Mouse (Mus musculus) CH12.LX (cell line): ENCODE results near the gene Angel2. TPM values are rescaled to one million over a fixed set of nuclear protein-coding genes. Genes with fewer than 3 reads are reported as not detected.

Source experiments
- DNase-seq: peaks from one replicate; pipeline ENCODE4 v3.0.0-alpha.2; 2013; ENCODE audit errors: extremely low read depth
- H3K27ac ChIP-seq: 2 replicates; pipeline ENCODE4 v1.5.1; 2012; ENCODE audit warnings: low read depth, mild to moderate bottlenecking, control low read depth, moderate library complexity; ENCODE audit not compliant: insufficient read depth
- H3K27me3 ChIP-seq: replicated peaks from 2 replicates; pipeline ENCODE3; 2012; ENCODE audit warnings: inconsistent platforms
- H3K36me3 ChIP-seq, 2 experiments: replicated peaks in 1 of 2; 2 replicates each; pipeline versions ENCODE3 to v1.6.1; 2012; ENCODE audit warnings: inconsistent platforms in 1 of 2, low read length in 1 of 2, mild to moderate bottlenecking in 1 of 2, mixed read lengths in 1 of 2, moderate library complexity in 1 of 2; ENCODE audit not compliant: control insufficient read depth in 1 of 2, insufficient read depth in 1 of 2
- H3K4me1 ChIP-seq, 2 experiments: 2 replicates each; pipeline ENCODE4 v1.6.1; 2012; ENCODE audit warnings: inconsistent platforms in 1 of 2, moderate library complexity in 1 of 2; ENCODE audit not compliant: insufficient read depth in 2 of 2, control insufficient read depth in 1 of 2
- H3K4me2 ChIP-seq: 2 replicates; pipeline ENCODE4 v1.6.1; 2012; ENCODE audit warnings: low read depth, mild to moderate bottlenecking, control low read depth; ENCODE audit not compliant: poor library complexity, insufficient read depth, severe bottlenecking
- H3K4me3 ChIP-seq, 3 experiments: fragments of 150-350 bp in 1 of 3; sonication (generic) in 1 of 3; replicated peaks in 1 of 3; 2 replicates each; pipeline versions ENCODE3 to v1.5.1; 2011 to 2012; ENCODE audit warnings: low read depth in 2 of 3, low read length in 2 of 3, mild to moderate bottlenecking in 2 of 3, moderate library complexity in 2 of 3, control low read depth in 1 of 3, improper control_type of control experiment in 1 of 3, inconsistent platforms in 1 of 3, mixed read lengths in 1 of 3; ENCODE audit not compliant: poor library complexity in 1 of 3
- H3K79me2 ChIP-seq: replicated peaks from 2 replicates; pipeline ENCODE4 v1.6.1; 2012; ENCODE audit warnings: mild to moderate bottlenecking, moderate library complexity; ENCODE audit not compliant: control insufficient read depth, poor library complexity, insufficient read depth, severe bottlenecking; ENCODE audit errors: extremely low read depth
- H3K9ac ChIP-seq: 2 replicates; pipeline ENCODE4 v1.6.1; 2012; ENCODE audit warnings: low read depth, mild to moderate bottlenecking, control low read depth, moderate library complexity; ENCODE audit not compliant: insufficient read depth
- H3K9me3 ChIP-seq: replicated peaks from 2 replicates; pipeline ENCODE3; 2012; ENCODE audit warnings: low read length, inconsistent platforms, mixed read lengths
- BHLHE40 ChIP-seq: IDR thresholded peaks from 2 replicates; pipeline ENCODE4 v1.6.1; 2011; ENCODE audit warnings: mild to moderate bottlenecking, low read depth, low read length, improper control_type of control experiment
- CHD1 ChIP-seq: IDR thresholded peaks from 2 replicates; pipeline ENCODE4 v1.6.1; 2012; ENCODE audit warnings: low read depth, low read length, improper control_type of control experiment, inconsistent platforms
- CHD2 ChIP-seq: IDR thresholded peaks from 2 replicates; pipeline ENCODE4 v1.6.1; 2011; ENCODE audit warnings: low read length, improper control_type of control experiment
- CTCF ChIP-seq, 2 experiments: IDR thresholded peaks in 1 of 2; conservative IDR thresholded peaks in 1 of 2; 2 replicates each; pipeline ENCODE4 v1.5.1; 2011 to 2012; ENCODE audit warnings: low read depth in 2 of 2, low read length in 2 of 2, improper control_type of control experiment in 1 of 2, inconsistent platforms in 1 of 2, mild to moderate bottlenecking in 1 of 2, moderate library complexity in 1 of 2
- EP300 ChIP-seq: IDR thresholded peaks from 2 replicates; pipeline ENCODE4 v1.6.1; 2011; ENCODE audit warnings: low read length, improper control_type of control experiment
- ETS1 ChIP-seq: conservative IDR thresholded peaks from 2 replicates; pipeline ENCODE4 v1.6.1; 2012; ENCODE audit warnings: low read depth, mild to moderate bottlenecking, inconsistent platforms, low read length, improper control_type of control experiment, moderate library complexity
- GABPA ChIP-seq: IDR thresholded peaks from 2 replicates; pipeline ENCODE4 v1.6.1; 2012; ENCODE audit warnings: low read depth, low read length, improper control_type of control experiment, inconsistent platforms; ENCODE audit not compliant: insufficient replicate concordance
- HCFC1 ChIP-seq: IDR thresholded peaks from 2 replicates; pipeline ENCODE4 v1.6.1; 2012; ENCODE audit warnings: low read depth, mild to moderate bottlenecking, inconsistent platforms, low read length, improper control_type of control experiment
- JUND ChIP-seq: conservative IDR thresholded peaks from 2 replicates; pipeline ENCODE4 v1.6.1; 2011; ENCODE audit warnings: low read depth, low read length, improper control_type of control experiment
- KAT2A ChIP-seq: IDR thresholded peaks from 2 replicates; pipeline ENCODE4 v1.6.1; 2012; ENCODE audit warnings: low read length, improper control_type of control experiment, inconsistent platforms; ENCODE audit not compliant: insufficient replicate concordance
- MEF2A ChIP-seq: IDR thresholded peaks from 2 replicates; pipeline ENCODE4 v1.6.1; 2014; ENCODE audit warnings: low read depth, mild to moderate bottlenecking, inconsistent platforms, low read length, improper control_type of control experiment, borderline replicate concordance
- MXI1 ChIP-seq: IDR thresholded peaks from 2 replicates; pipeline ENCODE4 v1.6.1; 2011; ENCODE audit warnings: mild to moderate bottlenecking, low read depth, low read length, improper control_type of control experiment
- MYC ChIP-seq: IDR thresholded peaks from 2 replicates; pipeline ENCODE4 v1.6.1; 2011; ENCODE audit warnings: low read depth, mild to moderate bottlenecking, improper control_type of control experiment, low read length
- NELFE ChIP-seq: IDR thresholded peaks from 2 replicates; pipeline ENCODE4 v1.6.1; 2011; ENCODE audit warnings: low read depth, low read length, improper control_type of control experiment
- NRF1 ChIP-seq: IDR thresholded peaks from 2 replicates; pipeline ENCODE4 v1.6.1; 2014; ENCODE audit warnings: low read depth, mild to moderate bottlenecking, inconsistent platforms, low read length, improper control_type of control experiment, moderate library complexity
- POLR2A ChIP-seq: IDR thresholded peaks from 2 replicates; pipeline ENCODE4 v1.6.1; 2011; ENCODE audit warnings: low read depth, mild to moderate bottlenecking, improper control_type of control experiment, low read length
- POLR2AphosphoS2 ChIP-seq: IDR thresholded peaks from 2 replicates; pipeline ENCODE4 v1.6.1; 2011; ENCODE audit warnings: low read depth, low read length, improper control_type of control experiment
- RAD21 ChIP-seq: IDR thresholded peaks from 2 replicates; pipeline ENCODE4 v1.6.1; 2011; ENCODE audit warnings: low read depth, mild to moderate bottlenecking, low read length, improper control_type of control experiment, moderate library complexity
- RCOR1 ChIP-seq: conservative IDR thresholded peaks from 2 replicates; pipeline ENCODE4 v1.6.1; 2012; ENCODE audit warnings: low read depth, mild to moderate bottlenecking, inconsistent platforms, low read length, improper control_type of control experiment
- SIN3A ChIP-seq: IDR thresholded peaks from 2 replicates; pipeline ENCODE4 v1.6.1; 2012; ENCODE audit warnings: low read length, improper control_type of control experiment, inconsistent platforms
- SMC3 ChIP-seq: IDR thresholded peaks from 2 replicates; pipeline ENCODE4 v1.6.1; 2011; ENCODE audit warnings: low read depth, low read length, improper control_type of control experiment
- TBP ChIP-seq: conservative IDR thresholded peaks from 2 replicates; pipeline ENCODE4 v1.6.1; 2011; ENCODE audit warnings: low read depth, low read length, improper control_type of control experiment
- UBTF ChIP-seq: IDR thresholded peaks from 2 replicates; pipeline ENCODE4 v1.6.1; 2012; ENCODE audit warnings: low read depth, mild to moderate bottlenecking, inconsistent platforms, low read length, improper control_type of control experiment, moderate library complexity
- USF1 ChIP-seq: IDR thresholded peaks from 2 replicates; pipeline ENCODE4 v1.6.1; 2014; ENCODE audit warnings: low read depth, mild to moderate bottlenecking, inconsistent platforms, low read length, improper control_type of control experiment
- ZKSCAN1 ChIP-seq: IDR thresholded peaks from 2 replicates; pipeline ENCODE4 v1.6.1; 2012; ENCODE audit warnings: low read depth, inconsistent platforms, low read length, improper control_type of control experiment, borderline replicate concordance
- ZMIZ1 ChIP-seq: IDR thresholded peaks from 2 replicates; pipeline ENCODE4 v1.6.1; 2012; ENCODE audit warnings: low read depth, mild to moderate bottlenecking, inconsistent platforms, low read length, improper control_type of control experiment
- ZNF384 ChIP-seq: IDR thresholded peaks from 2 replicates; pipeline ENCODE4 v1.6.1; 2012; ENCODE audit warnings: low read depth, low read length, improper control_type of control experiment, inconsistent platforms
- dilution Hi-C: fragments of 300-500 bp; cut with MboI; formaldehyde crosslinking; loops from 2 replicates; pipeline ENCODE4 v1.14.3; 2020; ENCODE audit warnings: low sequenced_read_pairs; ENCODE audit not compliant: extremely low pct_unique_long_range_greater_than_20kb, extremely low pct_ligation_motif_present
- in situ Hi-C: fragments of 300-500 bp; cut with MboI; formaldehyde crosslinking; loops from 3 replicates; pipeline ENCODE4 v1.14.3; 2019; ENCODE audit warnings: low sequenced_read_pairs, low pct_ligation_motif_present, low pct_unique_long_range_greater_than_20kb, mixed read lengths
- polyA plus RNA-seq: library from polyadenylated mRNA; unstranded; fragments of >175 nt; gene quantifications from 2 replicates; pipeline ENCODE4 v1.2.1, GENCODE M21; 2012; ENCODE audit warnings: low read depth; ENCODE audit not compliant: insufficient read length
- total RNA-seq, 2 experiments: library from RNA; depleted of rRNA; stranded (reverse); fragments of 300-350 nt in 1 of 2; fragments of >200 nt in 1 of 2; gene quantifications; 2 replicates each; pipeline ENCODE4 v1.2.3; 2012 to 2014

Gene Angel2
- total and polyA plus RNA-seq, 3 experiments = 24.4 to 49.9 (median 34.8) TPM

- no peak overlapping the region for H3K4me3 ChIP-seq
- H3K4me2 ChIP-seq = no peak overlapping the region
- H3K36me3 ChIP-seq = no peaks in the 10 kb centered on the region
- dilution Hi-C loops = no loop called here
- peaks cover 5% of the 10 kb centered on the region for H3K9me3 ChIP-seq
- no peak for TF ChIP-seq CHD2
- no peak for TF ChIP-seq ZNF384
- no peak for TF ChIP-seq POLR2A
- no peak for TF ChIP-seq ETS1
- TF ChIP-seq NELFE = no peak
- no peak for TF ChIP-seq USF1
- TF ChIP-seq ZMIZ1 = no peak
- TF ChIP-seq SMC3 = no peak
- TF ChIP-seq BHLHE40 = no peak
- TF ChIP-seq JUND = no peak
- no peak for TF ChIP-seq EP300
- TF ChIP-seq MYC = no peak
- TF ChIP-seq UBTF = no peak
- no peak for TF ChIP-seq RCOR1
- no peak for TF ChIP-seq CHD1
- no peak for TF ChIP-seq TBP
- no peak for TF ChIP-seq HCFC1
- no peak for TF ChIP-seq MXI1
- no peak for TF ChIP-seq GABPA
- no peak for DNase-seq
- in situ Hi-C loops = no loop called here
- peaks cover 1% of the 10 kb centered on the region for H3K27me3 ChIP-seq
- H3K4me1 ChIP-seq = peaks cover 0 to 24% of the 10 kb centered on the region in 2 experiments; a peak in 2 of 4 replicates
- H3K79me2 ChIP-seq = no peaks in the 10 kb centered on the region
- no peak overlapping the region for H3K9ac ChIP-seq
- no peak overlapping the region for H3K27ac ChIP-seq
Measured at GRCm38 (mm10) chr1:190968010-190968409, 43.1 kb downstream of the Angel2 start.

GRCm38 (mm10) chr1:190971708-190972610, 47.0 kb downstream of the Angel2 start:
- H3K27ac ChIP-seq = no peak overlapping the region
- no peaks in the 10 kb centered on the region for H3K79me2 ChIP-seq
- no peaks in the 10 kb centered on the region for H3K36me3 ChIP-seq
- DNase-seq = no peak
- no peak overlapping the region; the same call in 1 of the 2 replicates for H3K4me2 ChIP-seq
- no peak overlapping the region for H3K4me3 ChIP-seq
- peaks cover 0 to 26% of the 10 kb centered on the region in 2 experiments; a peak in 2 of 4 replicates for H3K4me1 ChIP-seq
- H3K9me3 ChIP-seq = peaks cover 5% of the 10 kb centered on the region
- H3K27me3 ChIP-seq = peaks cover 4% of the 10 kb centered on the region
- in situ Hi-C loops = no loop called here
- dilution Hi-C loops = no loop called here
- no peak overlapping the region for H3K9ac ChIP-seq
- TF ChIP-seq CTCF (conservative IDR thresholded peaks at IDR 0.05 in 1 of 2, IDR thresholded peaks at IDR 0.05 in 1 of 2; ENCODE audit: low read depth in 2 of 2, low read length in 2 of 2) (no peak), MEF2A (no peak), MYC (no peak), ZKSCAN1 (no peak), RAD21 (no peak), MXI1 (no peak), KAT2A (no peak), TBP (no peak), POLR2AphosphoS2 (no peak), UBTF (no peak), CHD1 (no peak), JUND (no peak), ZMIZ1 (no peak), BHLHE40 (no peak), SIN3A (no peak), RCOR1 (no peak), NRF1 (no peak)
